Comparison of ENCODE assay signal across 10 mouse cellular contexts in the genomic region with DNA sequence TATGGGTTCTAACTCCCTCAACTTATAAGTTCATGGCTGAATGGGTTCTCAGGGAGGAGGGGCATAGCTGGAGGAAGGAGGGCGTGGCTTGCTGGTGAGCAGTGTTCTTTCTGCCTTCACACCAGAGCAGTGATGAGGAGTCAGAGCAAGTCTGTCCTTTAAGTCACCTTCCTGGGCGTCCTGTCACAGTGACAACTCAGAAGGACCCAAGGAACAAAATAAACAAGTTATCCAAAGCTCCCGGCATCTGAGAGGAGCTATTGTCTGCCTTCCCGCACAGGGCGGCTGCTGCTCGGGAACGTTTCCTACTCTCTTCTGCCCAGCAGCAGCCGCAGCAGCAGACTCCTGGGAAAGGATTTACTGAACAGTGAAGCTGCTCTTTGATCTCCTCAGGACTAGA. TPM values are rescaled to one million over a fixed set of nuclear protein-coding genes. Genes with fewer than 3 reads are reported as not detected.
DNase-seq lines count a peak whose midpoint lies in the region; ATAC-seq and TF ChIP-seq lines count a peak whose summit lies in the region.
"Had no signal": no experiment of that assay in that cellular context is flagged by ENCODE, and none has a peak within 500 bp of the region (broad histone marks: within the 10 kb centered on the region; RNA-seq: fewer than 3 reads in every experiment).

No protein-coding gene starts in this region.

- peak overlapping the region; percentile 35 for H3K4me3 ChIP-seq in kidney, embryonic 15.5 days (replicated peaks)
- peak overlapping the region; percentile 22 for H3K4me3 ChIP-seq in embryonic facial prominence, embryonic 12.5 days
- no peak overlapping the region for H3K4me3 ChIP-seq in limb, embryonic 10.5 days
- H3K4me3 ChIP-seq in olfactory bulb, adult 2 months (ENCODE audit: insufficient read depth, low read depth, low read length), result peak overlapping the region; percentile 37
- H3K4me3 ChIP-seq: megakaryocyte, embryonic 14.5 days had no signal

- no peaks in the 10 kb centered on the region for H3K9me3 ChIP-seq in kidney, embryonic 15.5 days (replicated peaks)
- H3K9me3 ChIP-seq in embryonic facial prominence, embryonic 12.5 days, result no peaks in the 10 kb centered on the region
- H3K9me3 ChIP-seq in limb, embryonic 10.5 days (replicated peaks), result no peaks in the 10 kb centered on the region
- H3K9me3 ChIP-seq: G1E; megakaryocyte, embryonic 14.5 days had no signal

- no peak for TF ChIP-seq POLR2A in olfactory bulb, adult 2 months (IDR thresholded peaks at IDR 0.05; ENCODE audit: insufficient read depth, low read depth, low read length)

- no peak for TF ChIP-seq CTCF in olfactory bulb, adult 2 months (IDR thresholded peaks at IDR 0.05; ENCODE audit: insufficient read depth, low read depth, low read length)

- peak overlapping the region; percentile 26; the same call in 1 of the 2 replicates for H3K9ac ChIP-seq in kidney, embryonic 15.5 days
- 0 out of 2 replicates have a peak overlapping the region, but pooled peaks have one; percentile 10 for H3K9ac ChIP-seq in embryonic facial prominence, embryonic 12.5 days

- no peaks in the 10 kb centered on the region for H3K36me3 ChIP-seq in kidney, embryonic 15.5 days
- H3K36me3 ChIP-seq in embryonic facial prominence, embryonic 12.5 days, result peaks cover 5% of the 10 kb centered on the region; the same call in 1 of the 2 replicates
- peaks cover 34% of the 10 kb centered on the region for H3K36me3 ChIP-seq in limb, embryonic 10.5 days
- H3K36me3 ChIP-seq: G1E had no signal

- DNase-seq in kidney, postnatal 14 days, result no peak
- no peak for DNase-seq in limb, embryonic 10.5 days (ENCODE audit: low spot score)
- DNase-seq in gastrocnemius, adult 18-20 months (ENCODE audit: low spot score), result no peak
- no peak for DNase-seq in layer of hippocampus, adult 9-10 months (ENCODE audit: low spot score)
- no peak for DNase-seq in frontal cortex, postnatal 10 days (ENCODE audit: low spot score in 2 of 2)

- no peaks in the 10 kb centered on the region for H3K27me3 ChIP-seq in kidney, embryonic 15.5 days
- H3K27me3 ChIP-seq in embryonic facial prominence, embryonic 12.5 days, result no peaks in the 10 kb centered on the region
- H3K27me3 ChIP-seq in limb, embryonic 10.5 days (ENCODE audit: low read depth, poor library complexity, severe bottlenecking), result no peaks in the 10 kb centered on the region

- H3K27ac ChIP-seq in kidney, embryonic 15.5 days, result peak overlapping the region; percentile 51
- H3K27ac ChIP-seq in embryonic facial prominence, embryonic 12.5 days, result peak overlapping the region; percentile 30; the same call in 1 of the 2 replicates
- H3K27ac ChIP-seq in limb, embryonic 10.5 days, result peak overlapping the region; percentile 83
- H3K27ac ChIP-seq in olfactory bulb, adult 2 months (ENCODE audit: insufficient read depth, low read depth, low read length), result no peak overlapping the region

- WGBS in kidney, embryonic 15.5 days, result 29% methylated on average over 8 of the region's 8 CpGs
- 16% methylated on average over 8 of the region's 8 CpGs for WGBS in embryonic facial prominence, embryonic 12.5 days
- 32% methylated on average over 8 of the region's 8 CpGs for WGBS in limb, embryonic 10.5 days
- WGBS in olfactory bulb, adult 2 months, result 14% methylated on average over 8 of the region's 8 CpGs

- ATAC-seq in kidney, embryonic 15.5 days (replicated peaks; ENCODE audit: low FRiP score), result peak; percentile 79
- no peak for ATAC-seq in embryonic facial prominence, embryonic 12.5 days (ENCODE audit: insufficient number of reproducible peaks, insufficient read depth, low FRiP score, low TSS enrichment)

- peak overlapping the region; percentile 58 for H3K4me2 ChIP-seq in kidney, embryonic 15.5 days
- peak overlapping the region; percentile 38 for H3K4me2 ChIP-seq in embryonic facial prominence, embryonic 12.5 days (replicated peaks)

- peaks cover 34% of the 10 kb centered on the region for H3K4me1 ChIP-seq in kidney, embryonic 15.5 days
- H3K4me1 ChIP-seq in embryonic facial prominence, embryonic 12.5 days, result peaks cover 18% of the 10 kb centered on the region; the same call in 1 of the 2 replicates
- peaks cover 51% of the 10 kb centered on the region for H3K4me1 ChIP-seq in limb, embryonic 10.5 days
- no peaks in the 10 kb centered on the region; the same call in 1 of the 2 replicates for H3K4me1 ChIP-seq in olfactory bulb, adult 2 months (ENCODE audit: control insufficient read depth, insufficient read depth, low read length)

RNA-seq across cellular contexts. Expression of gene Rftn2, which starts 34.6 kb away (rescaled TPM):
- polyA plus RNA-seq in kidney, embryonic 15.5 days (2015; fragmentation: Nextera tagmentation; extraction: Ambion mirVana), result 7.6 and 8.4 TPM in 2 replicates
- polyA plus RNA-seq in embryonic facial prominence, embryonic 12.5 days (2016; fragmentation: Nextera tagmentation; extraction: Ambion mirVana), result 26.1 and 27.9 TPM in 2 replicates
- 13.4 and 25.4 TPM in 2 replicates for polyA plus RNA-seq in limb, embryonic 10.5 days (2016; fragmentation: Nextera tagmentation; extraction: Ambion mirVana)
- polyA plus RNA-seq in olfactory bulb, adult 2 months (2012; ENCODE audit: insufficient read depth, insufficient read length, low replicate concordance, missing spikeins), result not detected in 2 replicates
- total RNA-seq in gastrocnemius, adult 18-20 months (2021), result 1 to 10 TPM; 2.4 to 3.3 TPM

RNA-seq across cellular contexts. Expression of gene Mars2, which starts 45.0 kb away (rescaled TPM):
- 2.4 and 2.5 TPM in 2 replicates for polyA plus RNA-seq in kidney, embryonic 15.5 days (2015; fragmentation: Nextera tagmentation; extraction: Ambion mirVana)
- 2.8 and 3.1 TPM in 2 replicates for polyA plus RNA-seq in embryonic facial prominence, embryonic 12.5 days (2016; fragmentation: Nextera tagmentation; extraction: Ambion mirVana)
- 2.5 and 2.8 TPM in 2 replicates for polyA plus RNA-seq in limb, embryonic 10.5 days (2016; fragmentation: Nextera tagmentation; extraction: Ambion mirVana)
- not detected in 2 replicates for polyA plus RNA-seq in olfactory bulb, adult 2 months (2012; ENCODE audit: insufficient read depth, insufficient read length, low replicate concordance, missing spikeins)
- total RNA-seq in gastrocnemius, adult 18-20 months (2021), result 1 to 10 TPM; 2.5 TPM
